Mouse (Mus musculus) forebrain, embryonic 13.5 days (tissue): ENCODE data around the gene Ccdc36. TPM values are rescaled to one million over a fixed set of nuclear protein-coding genes. Genes with fewer than 3 reads are reported as not detected.

Experiments used
- ATAC-seq: fragments of 200-750 bp; cut with Nextera tagmentation; 2 replicates; pipeline ENCODE4 v1.8.0; 2017
- H3K27ac ChIP-seq: fragments of 300-500 bp; sonication (generic); 2 replicates; pipeline ENCODE4 v1.5.1; 2015; ENCODE audit warnings: inconsistent platforms, mild to moderate bottlenecking, moderate library complexity
- H3K27me3 ChIP-seq: fragments of 300-500 bp; sonication (generic); 2 replicates; pipeline ENCODE4 v1.6.1; 2015; ENCODE audit warnings: mild to moderate bottlenecking, inconsistent platforms
- H3K36me3 ChIP-seq: fragments of 300-500 bp; sonication (generic); 2 replicates; pipeline ENCODE4 v1.6.1; 2015; ENCODE audit warnings: mild to moderate bottlenecking, inconsistent platforms; ENCODE audit not compliant: poor library complexity, severe bottlenecking
- H3K4me1 ChIP-seq: fragments of 300-500 bp; sonication (generic); 2 replicates; pipeline ENCODE4 v1.6.1; 2015; ENCODE audit warnings: inconsistent platforms
- H3K4me2 ChIP-seq: fragments of 300-500 bp; sonication (generic); 2 replicates; pipeline ENCODE4 v1.6.1; 2015; ENCODE audit warnings: inconsistent platforms, mild to moderate bottlenecking, moderate library complexity
- H3K4me3 ChIP-seq: fragments of 300-500 bp; sonication (generic); 2 replicates; pipeline ENCODE4 v1.5.1; 2015; ENCODE audit warnings: mild to moderate bottlenecking, inconsistent platforms
- H3K9ac ChIP-seq: fragments of 300-500 bp; sonication (generic); 2 replicates; pipeline ENCODE4 v1.6.1; 2015; ENCODE audit warnings: mild to moderate bottlenecking, inconsistent platforms
- H3K9me3 ChIP-seq: fragments of 300-500 bp; sonication (generic); replicated peaks from 2 replicates; pipeline ENCODE4 v1.6.1; 2016; ENCODE audit warnings: inconsistent platforms
- WGBS: fragments of 180-500 bp; shearing (Covaris S2); methylation state at CpG from one replicate; pipeline ENCODE4 v1.1.7; 2015; 5-methylcytosine and 5-hydroxymethylcytosine counted together
- polyA plus RNA-seq: library from polyadenylated mRNA; unstranded; fragments of >200 nt; fragmentation: Nextera tagmentation; extraction: Ambion mirVana; gene quantifications from 2 replicates; pipeline ENCODE4 v1.2.1, GENCODE M21; 2015

Gene Ccdc36
- polyA plus RNA-seq, 1 experiment from 2014 or later: 1.2 TPM

DNA sequence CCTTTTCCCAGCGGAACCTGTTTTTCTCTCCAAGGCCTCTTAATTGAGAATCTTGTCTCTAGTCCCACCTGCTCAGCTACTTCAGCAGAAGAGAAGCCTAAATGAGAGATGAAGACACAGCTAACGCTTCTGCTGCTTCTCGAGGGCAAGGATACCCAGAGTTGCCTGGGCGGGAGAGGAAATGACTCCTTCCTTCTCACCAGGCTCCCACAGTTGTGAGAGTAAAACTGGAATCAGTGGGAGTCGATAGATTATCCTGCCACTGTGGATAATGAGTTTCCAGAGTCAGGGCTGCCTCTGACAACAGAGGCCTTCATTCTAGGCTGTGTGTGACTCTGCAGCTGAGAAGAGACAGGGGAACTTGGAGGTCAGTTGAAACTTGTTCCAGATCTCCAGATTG is 12.2 kb upstream of the Ccdc36 start:
- no peak overlapping the region for H3K27ac ChIP-seq
- ATAC-seq: no peak

DNA sequence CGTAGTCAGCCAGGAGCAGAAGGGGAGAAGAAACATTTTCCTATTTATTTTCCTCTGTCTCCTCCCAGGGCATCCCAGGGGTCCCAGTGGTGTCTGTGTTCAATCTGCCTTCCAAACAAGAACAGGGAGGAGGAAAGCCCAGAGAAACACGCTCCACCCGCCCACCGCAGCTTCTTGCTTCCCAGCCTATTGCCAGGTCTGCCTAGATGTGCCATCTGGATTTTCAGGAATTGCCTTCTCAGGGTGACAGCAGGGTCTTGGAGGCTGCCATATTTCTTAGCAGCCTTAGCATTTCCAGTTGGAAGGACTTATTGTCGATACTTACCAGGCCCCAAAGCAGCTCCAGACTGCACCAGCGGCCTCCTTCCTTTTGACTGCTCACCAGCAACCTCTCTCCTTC is 10.9 kb upstream of the Ccdc36 start:
- H3K4me2 ChIP-seq: no peak overlapping the region
- H3K27me3 ChIP-seq: no peaks in the 10 kb centered on the region
- no peaks in the 10 kb centered on the region for H3K4me1 ChIP-seq
- no peaks in the 10 kb centered on the region for H3K36me3 ChIP-seq
- no peak overlapping the region for H3K27ac ChIP-seq
- no peak; the same call in 1 of the 2 replicates for ATAC-seq
- H3K9ac ChIP-seq: no peak overlapping the region
- H3K9me3 ChIP-seq: no peaks in the 10 kb centered on the region
- no peak overlapping the region for H3K4me3 ChIP-seq
- WGBS: 86% methylated on average over 6 of the region's 6 CpGs

More for the DNA sequence above, 12.2 kb upstream of the Ccdc36 start:
- Histone ChIP-seq H3K27me3 (no peaks in the 10 kb centered on the region), H3K9me3 (no peaks in the 10 kb centered on the region), H3K9ac (no peak overlapping the region), H3K4me2 (no peak overlapping the region), H3K36me3 (no peaks in the 10 kb centered on the region), H3K4me3 (no peak overlapping the region), H3K4me1 (no peaks in the 10 kb centered on the region)
- 77% methylated on average over 5 of the region's 5 CpGs for WGBS

DNA sequence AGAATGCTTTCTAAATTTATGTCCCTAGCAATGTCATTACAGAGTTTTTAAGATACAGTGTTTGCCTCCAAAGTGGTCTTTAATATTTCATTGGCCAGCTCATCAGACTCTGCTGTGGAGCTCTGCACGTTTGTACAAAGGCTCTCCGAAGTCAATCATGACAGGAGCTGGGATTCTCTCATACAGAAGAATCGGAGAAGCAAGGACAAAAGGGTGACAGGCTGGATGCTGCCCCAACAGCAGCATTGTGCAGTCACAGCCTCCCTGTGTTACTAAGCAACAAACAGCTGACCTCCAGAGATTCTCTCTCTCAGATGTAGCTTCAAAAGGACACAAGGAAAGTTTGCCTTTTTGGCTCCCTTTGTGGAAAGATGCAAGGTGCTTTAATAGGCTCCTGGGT is 7.9 kb upstream of the Ccdc36 start, which contains the start of gene BC048562:
BC048562 (plus strand) TSS at position 301 of the 400 bp plus-strand sequence.
- Histone ChIP-seq H3K4me3 (no peak within 1 kb of the TSS), H3K36me3 (no peaks in the 10 kb centered on the region), H3K4me2 (no peak within 1 kb of the TSS), H3K4me1 (no peaks in the 10 kb centered on the region), H3K9ac (no peak within 1 kb of the TSS), H3K27me3 (no peaks in the 10 kb centered on the region), H3K9me3 (no peaks in the 10 kb centered on the region), H3K27ac (no peak within 1 kb of the TSS)
- WGBS: 39% methylated on average over 3 of the region's 3 CpGs
- no peak for ATAC-seq

DNA sequence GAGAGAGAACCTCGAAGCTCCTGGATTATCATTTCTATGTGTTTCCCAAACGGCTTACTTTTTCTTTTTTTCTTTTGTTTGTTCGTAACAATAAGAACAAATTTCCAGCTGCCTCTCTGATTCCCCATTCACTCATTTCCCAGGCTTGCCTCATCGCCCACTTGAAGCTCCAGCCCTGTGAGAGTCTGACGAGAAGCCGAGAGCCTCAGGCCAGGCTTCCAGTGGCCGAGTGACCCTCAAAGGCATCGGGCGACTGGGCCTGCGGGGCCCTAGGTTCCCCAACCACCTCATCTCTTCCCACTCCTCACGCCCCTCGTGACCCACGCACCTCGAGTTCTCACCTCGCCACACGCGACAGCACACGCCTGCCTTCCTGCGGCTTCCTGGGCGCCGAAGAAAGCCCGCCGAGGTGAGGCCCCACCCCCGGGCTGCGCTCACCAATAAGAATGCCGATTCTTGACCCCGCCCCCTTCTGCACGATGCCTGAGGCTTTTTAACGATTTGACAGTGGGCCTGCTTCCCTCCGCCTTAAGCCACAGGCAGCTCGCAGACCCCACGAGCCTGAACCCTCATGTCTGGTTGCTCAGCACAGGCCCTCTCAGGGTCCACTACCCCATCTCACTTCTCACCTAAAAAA is 3.3 kb upstream of the Ccdc36 start:
- Histone ChIP-seq H3K27ac (no peak overlapping the region), H3K4me1 (no peaks in the 10 kb centered on the region), H3K27me3 (no peaks in the 10 kb centered on the region), H3K4me3 (peak overlapping the region; percentile 23), H3K36me3 (no peaks in the 10 kb centered on the region), H3K9me3 (no peaks in the 10 kb centered on the region), H3K9ac (no peak overlapping the region), H3K4me2 (peak overlapping the region; percentile 49)
- WGBS: 50% methylated on average over 32 of the region's 32 CpGs
- peak; percentile 24; the same call in 1 of the 2 replicates for ATAC-seq

DNA sequence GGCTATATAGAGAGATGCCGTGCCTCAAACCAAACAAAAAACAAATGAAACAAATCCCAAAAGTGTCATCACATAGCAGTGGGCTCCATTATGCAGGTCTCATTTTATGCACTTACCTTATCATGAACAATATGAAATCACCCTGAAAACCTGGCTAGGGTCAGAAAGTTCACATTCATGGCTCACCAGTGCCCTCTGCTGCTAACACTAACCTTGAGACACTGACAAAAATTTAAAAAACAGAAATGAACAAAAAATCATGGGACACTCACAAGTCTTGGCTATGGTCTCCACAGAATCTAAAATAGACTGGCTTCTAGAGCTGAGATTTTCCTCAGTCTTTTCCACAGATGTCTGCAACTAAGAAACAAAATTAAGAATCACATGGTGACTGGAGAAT is 16.1 kb downstream of the Ccdc36 start:
- peaks cover 14% of the 10 kb centered on the region; the same call in 1 of the 2 replicates for H3K4me1 ChIP-seq
- H3K36me3 ChIP-seq: no peaks in the 10 kb centered on the region
- no peak overlapping the region for H3K9ac ChIP-seq
- H3K9me3 ChIP-seq: no peaks in the 10 kb centered on the region
- H3K27me3 ChIP-seq: no peaks in the 10 kb centered on the region
- no peak overlapping the region for H3K4me2 ChIP-seq
- WGBS: 84% methylated on average over 1 of the region's 1 CpGs
- no peak for ATAC-seq
- H3K27ac ChIP-seq: no peak overlapping the region
- no peak overlapping the region for H3K4me3 ChIP-seq

DNA sequence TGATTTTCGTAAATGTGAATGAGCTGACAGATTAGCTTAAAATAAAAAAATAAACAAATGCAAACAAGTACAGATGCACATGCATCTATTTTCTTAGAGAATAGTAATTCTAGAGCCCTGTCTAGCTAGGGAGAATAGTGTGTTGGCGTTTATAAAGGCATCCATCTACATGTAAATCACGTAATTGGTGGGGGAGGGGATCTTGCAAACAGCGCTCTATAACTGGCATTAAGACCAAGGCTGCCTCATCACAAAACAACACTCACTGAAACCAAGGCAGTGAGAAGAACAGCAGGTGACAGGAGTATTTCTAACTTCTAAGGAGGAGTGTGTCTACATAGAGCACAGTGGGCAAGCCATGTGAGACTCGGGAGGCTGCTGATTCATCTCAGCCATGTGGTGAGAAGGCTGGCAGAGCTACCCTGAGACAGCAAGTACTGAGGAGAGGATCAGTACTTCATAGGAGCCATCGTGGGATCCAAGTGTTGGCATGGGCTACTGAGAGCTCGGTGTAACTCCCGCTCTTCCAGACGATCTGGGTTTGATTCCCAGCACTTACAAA is 16.8 kb downstream of the Ccdc36 start:
- 0 out of 2 replicates have a peak overlapping the region, but pooled peaks have one; percentile 14 for H3K27ac ChIP-seq
- ATAC-seq: no peak
- no peak overlapping the region for H3K4me2 ChIP-seq
- 74% methylated on average over 9 of the region's 9 CpGs for WGBS
- H3K4me3 ChIP-seq: no peak overlapping the region
- H3K9ac ChIP-seq: no peak overlapping the region
- H3K9me3 ChIP-seq: no peaks in the 10 kb centered on the region
- no peaks in the 10 kb centered on the region for H3K27me3 ChIP-seq
- peaks cover 14% of the 10 kb centered on the region; the same call in 1 of the 2 replicates for H3K4me1 ChIP-seq
- no peaks in the 10 kb centered on the region for H3K36me3 ChIP-seq

DNA sequence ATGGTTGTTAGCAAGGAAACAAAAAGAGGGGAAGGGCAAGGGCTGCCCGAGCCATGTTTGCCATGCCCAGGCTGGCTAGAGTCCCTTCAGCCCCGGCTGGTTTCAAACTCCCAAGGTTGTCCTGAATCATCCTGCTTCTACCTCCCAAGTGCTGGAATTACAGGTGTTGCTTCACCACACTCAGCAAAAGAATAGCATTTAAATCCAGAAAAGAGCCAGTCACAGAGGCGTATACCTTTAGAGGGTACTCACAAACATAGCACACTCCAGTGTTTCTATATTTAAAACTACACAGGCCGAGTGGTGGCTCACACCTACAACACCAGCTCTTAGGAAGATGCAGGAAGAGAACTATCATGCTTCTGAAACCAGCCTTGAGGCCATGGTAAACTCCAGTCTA is 18.7 kb downstream of the Ccdc36 start:
- Histone ChIP-seq H3K4me1 (peaks cover 14% of the 10 kb centered on the region; the same call in 1 of the 2 replicates), H3K9ac (no peak overlapping the region), H3K4me3 (no peak overlapping the region), H3K27me3 (no peaks in the 10 kb centered on the region), H3K36me3 (no peaks in the 10 kb centered on the region), H3K9me3 (no peaks in the 10 kb centered on the region), H3K4me2 (no peak overlapping the region), H3K27ac (no peak overlapping the region)
- no peak for ATAC-seq
- 92% methylated on average over 4 of the region's 4 CpGs for WGBS

DNA sequence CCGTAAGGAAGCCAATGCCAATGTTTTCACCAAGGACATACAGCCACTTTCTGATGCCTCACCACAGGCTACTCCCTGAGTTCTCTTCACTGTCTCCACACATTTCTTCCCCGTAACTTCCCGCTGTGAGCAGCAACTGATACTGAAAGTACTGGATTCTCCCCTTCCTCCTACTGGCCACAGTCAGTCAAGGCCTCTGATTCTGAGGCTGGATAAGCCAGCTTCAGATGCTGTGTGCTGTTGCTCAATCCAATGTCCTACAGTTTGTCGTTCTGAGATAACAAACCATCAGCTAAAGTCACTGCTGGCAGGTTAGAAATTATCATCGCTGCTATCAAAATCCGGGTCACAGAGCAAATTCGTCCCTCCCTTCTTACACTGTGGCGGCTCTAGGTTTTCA is 23.8 kb downstream of the Ccdc36 start:
- no peaks in the 10 kb centered on the region for H3K9me3 ChIP-seq
- H3K4me3 ChIP-seq: no peak overlapping the region
- H3K27me3 ChIP-seq: no peaks in the 10 kb centered on the region
- no peak for ATAC-seq
- H3K27ac ChIP-seq: no peak overlapping the region
- no peak overlapping the region for H3K4me2 ChIP-seq
- H3K9ac ChIP-seq: no peak overlapping the region
- H3K36me3 ChIP-seq: no peaks in the 10 kb centered on the region
- peaks cover 14% of the 10 kb centered on the region for H3K4me1 ChIP-seq
- 80% methylated on average over 8 of the region's 8 CpGs for WGBS

DNA sequence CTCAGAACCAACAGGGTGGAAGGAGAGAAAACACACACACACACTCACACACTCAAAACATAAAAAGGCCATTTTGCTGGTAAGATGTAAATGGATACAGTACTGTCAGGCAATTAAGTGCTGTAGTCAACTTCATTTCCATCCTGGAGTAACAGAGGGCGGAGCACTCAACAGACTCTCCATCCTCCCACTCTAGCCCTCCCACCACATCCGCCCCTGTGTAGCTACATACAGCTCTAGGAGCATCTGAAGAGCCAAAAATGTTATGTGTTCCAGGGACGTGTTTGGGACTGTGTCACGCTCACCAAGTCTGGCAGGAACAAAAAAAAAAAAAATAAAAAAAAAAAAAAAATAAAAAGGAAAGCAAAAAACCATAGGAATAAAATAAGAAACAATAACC is 25.2 kb downstream of the Ccdc36 start:
- Histone ChIP-seq H3K4me1 (peaks cover 14% of the 10 kb centered on the region), H3K36me3 (no peaks in the 10 kb centered on the region), H3K4me2 (no peak overlapping the region), H3K9ac (no peak overlapping the region), H3K4me3 (no peak overlapping the region), H3K27me3 (no peaks in the 10 kb centered on the region), H3K9me3 (no peaks in the 10 kb centered on the region), H3K27ac (no peak overlapping the region)
- ATAC-seq: no peak
- 83% methylated on average over 4 of the region's 4 CpGs for WGBS

DNA sequence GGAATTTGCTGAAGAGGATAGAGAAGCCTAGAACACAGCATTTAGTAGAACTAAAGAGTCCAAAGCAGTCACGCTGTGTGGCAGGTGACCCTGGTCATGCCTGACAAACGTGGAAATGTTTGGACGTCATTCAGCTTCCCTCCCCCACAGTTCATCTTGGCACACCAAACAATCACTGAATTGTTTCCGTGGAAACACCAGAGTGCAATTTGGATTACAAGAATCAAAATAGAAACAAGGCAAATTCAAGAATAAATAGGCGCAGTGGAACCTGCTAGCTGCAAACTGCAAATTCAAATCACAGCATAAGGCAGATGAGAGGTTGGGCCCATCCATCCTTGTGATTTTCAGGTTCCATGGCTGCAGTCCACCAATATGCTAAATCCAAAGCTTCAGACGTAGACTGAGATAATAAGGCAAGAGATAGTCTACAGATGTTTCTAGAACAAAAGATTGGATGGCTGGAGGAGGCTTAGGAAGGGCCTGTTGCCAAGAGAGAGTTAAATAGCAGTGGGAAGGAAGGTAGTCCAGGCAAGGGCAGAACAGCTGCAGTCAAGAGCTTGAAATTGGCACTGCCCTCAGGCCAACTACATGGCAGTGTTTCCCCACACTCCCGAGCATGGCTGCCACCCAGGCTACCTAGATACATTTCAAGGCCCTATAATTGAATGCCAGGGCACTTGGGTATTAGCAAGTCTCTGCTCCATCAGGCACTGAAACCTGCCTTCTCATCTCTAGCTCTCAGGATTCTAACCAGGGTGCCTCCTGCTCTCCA is 26.9 kb downstream of the Ccdc36 start:
- Histone ChIP-seq H3K27me3 (no peaks in the 10 kb centered on the region), H3K9ac (no peak overlapping the region), H3K36me3 (0 out of 2 replicates have a peak, but pooled peaks cover 5% of the 10 kb centered on the region), H3K27ac (peak overlapping the region; percentile 10; the same call in 1 of the 2 replicates), H3K9me3 (no peaks in the 10 kb centered on the region), H3K4me1 (peaks cover 14% of the 10 kb centered on the region), H3K4me3 (no peak overlapping the region), H3K4me2 (no peak overlapping the region)
- no peak for ATAC-seq
- WGBS: 39% methylated on average over 7 of the region's 7 CpGs

DNA sequence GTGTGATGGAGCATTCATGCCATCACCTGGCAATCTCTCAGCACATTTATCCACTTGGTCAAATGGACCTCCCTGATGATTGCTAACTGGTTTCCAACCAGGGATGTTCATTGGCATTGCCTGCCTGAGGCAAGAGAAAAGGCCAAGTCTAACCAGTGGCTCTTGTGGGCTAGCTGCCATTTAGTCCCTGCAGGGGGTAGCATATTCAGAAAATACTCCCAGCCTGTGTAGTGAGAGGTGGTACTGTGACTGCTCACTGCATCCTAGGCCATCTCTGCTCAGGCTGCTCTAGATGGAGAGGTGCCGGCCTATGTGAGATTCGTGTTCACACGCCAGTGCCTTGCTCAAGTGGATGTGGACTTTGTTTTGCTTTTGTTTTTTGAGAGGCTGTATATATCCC is 30.0 kb downstream of the Ccdc36 start:
- peaks cover 15% of the 10 kb centered on the region for H3K36me3 ChIP-seq
- no peak for ATAC-seq
- no peaks in the 10 kb centered on the region for H3K9me3 ChIP-seq
- no peak overlapping the region for H3K27ac ChIP-seq
- 94% methylated on average over 3 of the region's 3 CpGs for WGBS
- H3K4me3 ChIP-seq: no peak overlapping the region
- no peak overlapping the region for H3K9ac ChIP-seq
- H3K4me1 ChIP-seq: peaks cover 14% of the 10 kb centered on the region
- no peak overlapping the region for H3K4me2 ChIP-seq
- H3K27me3 ChIP-seq: no peaks in the 10 kb centered on the region

DNA sequence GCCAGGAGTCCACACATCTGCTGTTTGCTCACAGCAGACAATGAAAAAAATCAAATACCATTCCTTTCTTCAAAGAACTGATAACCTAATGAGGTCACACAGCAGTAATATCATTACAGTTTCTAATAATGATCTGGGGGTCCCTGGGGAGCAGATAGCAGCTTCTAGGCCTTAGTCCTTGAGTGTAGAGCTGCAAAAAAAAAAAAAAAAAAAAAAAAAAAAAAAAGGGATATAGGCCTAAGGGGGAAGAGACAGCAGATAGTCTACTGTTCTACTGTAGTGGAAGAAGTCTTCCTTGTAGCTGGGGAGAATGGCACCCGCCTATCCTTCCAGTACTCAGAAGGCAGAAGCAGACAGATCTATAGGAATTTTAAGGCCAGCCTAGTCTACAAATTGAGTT is 32.9 kb downstream of the Ccdc36 start:
- WGBS: 96% methylated on average over 1 of the region's 1 CpGs
- Histone ChIP-seq H3K4me2 (no peak overlapping the region), H3K4me1 (peaks cover under 1% of the 10 kb centered on the region; the same call in 1 of the 2 replicates), H3K27ac (no peak overlapping the region), H3K36me3 (peaks cover 44% of the 10 kb centered on the region), H3K9me3 (no peaks in the 10 kb centered on the region), H3K4me3 (no peak overlapping the region), H3K9ac (no peak overlapping the region), H3K27me3 (no peaks in the 10 kb centered on the region)
- ATAC-seq: no peak
